Mouse (Mus musculus): Measurements from ENCODE around the gene Gm17509. TPM values are rescaled to one million over a fixed set of nuclear protein-coding genes. Genes with fewer than 3 reads are reported as not detected.
"Not testable (repeated sequence)": the region's sequence is repeated elsewhere in the genome, so short reads cannot be mapped to it uniquely, and the experiment has no call there.

The Gm17509 gene
- polyA plus RNA-seq, 1 experiment from 2014 or later, result not detected

DNA sequence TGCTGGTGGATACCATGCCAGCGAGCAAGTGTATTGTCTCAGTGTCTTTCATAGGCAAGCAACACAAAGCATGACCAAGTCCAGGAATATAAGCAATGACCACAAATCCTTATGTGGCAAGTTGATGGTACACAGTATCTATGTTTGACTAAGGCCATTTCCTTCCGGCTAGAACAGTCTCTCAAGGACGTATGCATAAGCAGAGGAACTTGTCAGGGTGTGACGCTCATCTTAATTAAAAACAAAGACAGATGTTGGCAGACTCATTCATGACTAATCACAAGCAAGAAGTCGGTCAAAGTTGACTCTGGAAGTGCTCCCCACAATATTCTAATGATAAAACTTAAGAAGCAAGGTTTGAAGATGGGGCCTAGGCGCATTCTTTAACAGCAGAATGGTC, 37.6 kb downstream of the Gm17509 start:
- POLR2A ChIA-PET, result no interaction called here
- H3K27me3 ChIP-seq, result no peaks in the 10 kb centered on the region
- in situ Hi-C loops (cut with MboI; ENCODE audit: low pct_unique_long_range_greater_than_20kb), result no loop called here
- no peak for DNase-seq (ENCODE audit: low read depth, low spot score)
- CTCF ChIA-PET, result no interaction called here
- ATAC-seq, result no peak
- TF ChIP-seq CTCF (IDR thresholded peaks at IDR 0.05), result no peak

DNA sequence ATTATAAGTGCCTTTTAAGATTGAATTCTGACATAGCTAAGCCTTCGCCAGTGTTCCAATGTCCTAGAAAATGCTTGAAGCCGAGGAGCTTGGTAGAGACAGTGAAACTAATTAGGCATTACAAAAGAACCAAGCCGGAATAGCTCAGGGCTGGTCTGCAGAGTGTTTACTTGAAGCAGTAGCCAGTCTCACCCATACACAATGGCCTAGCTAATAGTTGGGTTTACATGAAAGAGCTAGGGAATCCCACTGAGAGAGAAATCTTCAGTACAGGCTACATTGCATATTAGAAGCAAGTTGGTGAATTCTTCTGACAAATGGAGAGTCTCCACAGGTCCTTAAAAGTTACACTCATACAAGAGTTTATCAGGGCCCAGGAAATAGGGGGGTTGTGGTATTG, 40.0 kb downstream of the Gm17509 start:
- H3K27me3 ChIP-seq; ATAC-seq; POLR2A ChIA-PET; DNase-seq (ENCODE audit: low read depth, low spot score); in situ Hi-C loops (cut with MboI; ENCODE audit: low pct_unique_long_range_greater_than_20kb): not testable (repeated sequence)
- CTCF ChIA-PET, result interaction anchor here (1.1 kb wide), 1 partner anchor 19 kb away, joined by 3 read pairs; no protein-coding TSS in a partner anchor

Other genes with a start within 250 kb of the Gm17509 start
- gene Parp8, start 195.5 kb downstream of the Gm17509 start, polyA plus RNA-seq (2021), result 42.8 TPM
- gene Emb, start 12.5 kb downstream of the Gm17509 start, polyA plus RNA-seq (2021), result 5.1 TPM